Mouse (Mus musculus) left cerebral cortex, postnatal 14 days (tissue): ENCODE results near the gene Prkg1. TPM values are rescaled to one million over a fixed set of nuclear protein-coding genes. Genes with fewer than 3 reads are reported as not detected.

Experiments used
- DNase-seq, 2 experiments: peaks; one replicate each; pipeline ENCODE4 v3.0.0; 2021 to 2022; ENCODE audit warnings: low spot score in 2 of 2, mixed read lengths in 1 of 2
- intact Hi-C: fragments of 180-260 bp; cut with DNase I; formaldehyde crosslinking; loops from one replicate; pipeline ENCODE4 v1.15.1; 2025
- total RNA-seq, 2 experiments: library from RNA; stranded (reverse); gene quantifications; 2 replicates each; pipeline ENCODE4 v1.2.3; 2021

Gene Prkg1
- total RNA-seq, 2 experiments from 2014 or later, result 14.8 to 17.0 TPM

- DNase-seq, result no peak
- intact Hi-C loops, result no loop called here
Observed at GRCm38 (mm10) chr19:31506296-31506695, 258.5 kb downstream of the Prkg1 start.

- DNase-seq, result no peak
- intact Hi-C loops, result no loop called here
Observed at GRCm38 (mm10) chr19:31505041-31505440, 259.8 kb downstream of the Prkg1 start.

GRCm38 (mm10) chr19:31497386-31497785 is 267.4 kb downstream of the Prkg1 start:
- intact Hi-C loops, result no loop called here
- DNase-seq, result no peak

GRCm38 (mm10) chr19:31489606-31490005 is 275.2 kb downstream of the Prkg1 start:
- peak in 1 of 2 experiments; percentile 7 for DNase-seq
- intact Hi-C loops, result no loop called here

- no peak for DNase-seq
- intact Hi-C loops, result no loop called here
Observed at GRCm38 (mm10) chr19:31471766-31472165, 293.1 kb downstream of the Prkg1 start.

- intact Hi-C loops, result no loop called here
Observed at GRCm38 (mm10) chr19:31460188-31460587, 304.6 kb downstream of the Prkg1 start.

GRCm38 (mm10) chr19:31444101-31444500 is 320.7 kb downstream of the Prkg1 start:
- intact Hi-C loops, result no loop called here
- DNase-seq, result no peak

More at GRCm38 (mm10) chr19:31460188-31460587, 304.6 kb downstream of the Prkg1 start:
- DNase-seq, result no peak

GRCm38 (mm10) chr19:31442311-31442710 is 322.5 kb downstream of the Prkg1 start:
- DNase-seq, result no peak
- intact Hi-C loops, result no loop called here

GRCm38 (mm10) chr19:31433446-31433845 is 331.4 kb downstream of the Prkg1 start:
- intact Hi-C loops, result no loop called here
- DNase-seq, result no peak

- intact Hi-C loops, result no loop called here
- no peak for DNase-seq
Observed at GRCm38 (mm10) chr19:31431411-31431810, 333.4 kb downstream of the Prkg1 start.

GRCm38 (mm10) chr19:31426142-31426541 is 338.7 kb downstream of the Prkg1 start:
- intact Hi-C loops, result no loop called here
- no peak for DNase-seq

- intact Hi-C loops, result no loop called here
- no peak for DNase-seq
Observed at GRCm38 (mm10) chr19:31425199-31425598, 339.6 kb downstream of the Prkg1 start.

GRCm38 (mm10) chr19:31424319-31424718 is 340.5 kb downstream of the Prkg1 start:
- intact Hi-C loops, result no loop called here
- DNase-seq, result no peak

- intact Hi-C loops, result no loop called here
- no peak for DNase-seq
Observed at GRCm38 (mm10) chr19:31413571-31413970, 351.3 kb downstream of the Prkg1 start.

GRCm38 (mm10) chr19:31396096-31396495 is 368.7 kb downstream of the Prkg1 start:
- peak; percentile 23 to 54 for DNase-seq
- intact Hi-C loops, result no loop called here

GRCm38 (mm10) chr19:31385353-31385752 is 379.5 kb downstream of the Prkg1 start:
- intact Hi-C loops, result no loop called here
- no peak for DNase-seq

- intact Hi-C loops, result no loop called here
- peak; percentile 44 to 52 for DNase-seq
Observed at GRCm38 (mm10) chr19:31383881-31384280, 381.0 kb downstream of the Prkg1 start.

GRCm38 (mm10) chr19:31370106-31370505 is 394.7 kb downstream of the Prkg1 start:
- intact Hi-C loops, result no loop called here
- DNase-seq, result peak; percentile 7 to 11

- DNase-seq, result no peak
- intact Hi-C loops, result no loop called here
Observed at GRCm38 (mm10) chr19:31369116-31369515, 395.7 kb downstream of the Prkg1 start.

GRCm38 (mm10) chr19:31362051-31362450 is 402.8 kb downstream of the Prkg1 start:
- DNase-seq, result no peak
- intact Hi-C loops, result no loop called here

- DNase-seq, result no peak
- intact Hi-C loops, result no loop called here
Observed at GRCm38 (mm10) chr19:31361575-31361974, 403.3 kb downstream of the Prkg1 start.

- intact Hi-C loops, result no loop called here
- peak; percentile 39 to 50 for DNase-seq
Observed at GRCm38 (mm10) chr19:31361161-31361560, 403.7 kb downstream of the Prkg1 start.
